Mouse (Mus musculus) effector memory CD4-positive, alpha-beta T cell, adult 5 months (primary cell): ENCODE data around the gene Htr1b. TPM values are rescaled to one million over a fixed set of nuclear protein-coding genes. Genes with fewer than 3 reads are reported as not detected.

Experiments
- polyA plus RNA-seq: library from polyadenylated mRNA; unstranded; fragments of 100-300 nt; shearing (Covaris generic); gene quantifications from one replicate; pipeline ENCODE4 v1.2.1, GENCODE M21; 2017

Gene Htr1b
- polyA plus RNA-seq = not detected

GRCm38 (mm10) chr9:81633437-81633973, at the start of gene Htr1b:
Gene Htr1b, minus strand, starts transcription at chr9:81633828.

Other genes starting within 250 kb of the Htr1b start
- gene Mei4, start 229.8 kb upstream of the Htr1b start, polyA plus RNA-seq = 0.36 TPM